Mouse (Mus musculus): ENCODE results near the gene Gm9887. TPM values are rescaled to one million over a fixed set of nuclear protein-coding genes. Genes with fewer than 3 reads are reported as not detected.
"Not testable (repeated sequence)": the region's sequence is repeated elsewhere in the genome, so short reads cannot be mapped to it uniquely, and the experiment has no call there.

Gene Gm9887
- polyA plus RNA-seq, 1 experiment, result not detected

GRCm38 (mm10) chr12:69370936-69371335, 1.3 kb downstream of the Gm9887 start:
- Histone ChIP-seq H3K4me3 (replicated peaks; ENCODE audit: control insufficient read depth, low read depth, low read length) (peak overlapping the region; percentile 79), H3K27ac (ENCODE audit: control insufficient read depth, insufficient read depth, low read depth, low read length, poor library complexity) (peak overlapping the region; percentile 100), H3K4me1 (ENCODE audit: control insufficient read depth, insufficient read depth, low read length) (no peaks in the 10 kb centered on the region)
- TF ChIP-seq CTCF (IDR thresholded peaks at IDR 0.05; ENCODE audit: control insufficient read depth, insufficient read depth, low read length) (no peak), POLR2A (IDR thresholded peaks at IDR 0.05; ENCODE audit: borderline replicate concordance, control insufficient read depth, low read depth, low read length) (no peak)
- 7% methylated on average over 7 of the region's 7 CpGs for WGBS

DNA sequence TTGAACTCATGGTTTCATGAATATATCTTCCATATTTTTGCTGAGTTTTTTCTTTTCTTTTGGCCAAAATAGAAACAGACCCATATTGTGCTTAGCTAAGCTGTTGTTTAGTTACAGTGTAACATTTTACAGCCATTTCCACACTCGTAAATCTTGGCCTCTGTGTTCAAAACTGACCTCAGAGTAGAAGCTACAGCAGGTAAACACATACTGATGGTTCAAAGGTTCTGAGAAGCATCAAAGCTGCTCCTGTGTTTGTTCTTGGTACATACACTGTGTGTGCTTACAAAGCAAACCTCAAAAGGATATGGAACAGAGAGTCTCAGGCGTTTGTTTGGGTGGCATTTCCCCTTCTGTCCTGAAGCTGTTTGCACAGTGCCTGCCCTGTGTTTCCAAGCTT, 4.7 kb downstream of the Gm9887 start:
- Histone ChIP-seq H3K4me3 (replicated peaks; ENCODE audit: control insufficient read depth, low read depth, low read length) (no peak overlapping the region), H3K27ac (ENCODE audit: control insufficient read depth, insufficient read depth, low read depth, low read length, poor library complexity) (no peak overlapping the region), H3K4me1 (ENCODE audit: control insufficient read depth, insufficient read depth, low read length) (no peaks in the 10 kb centered on the region)
- TF ChIP-seq POLR2A (IDR thresholded peaks at IDR 0.05; ENCODE audit: borderline replicate concordance, control insufficient read depth, low read depth, low read length) (no peak), CTCF (IDR thresholded peaks at IDR 0.05; ENCODE audit: control insufficient read depth, insufficient read depth, low read length) (no peak)
- 63% methylated on average over 2 of the region's 2 CpGs for WGBS

DNA sequence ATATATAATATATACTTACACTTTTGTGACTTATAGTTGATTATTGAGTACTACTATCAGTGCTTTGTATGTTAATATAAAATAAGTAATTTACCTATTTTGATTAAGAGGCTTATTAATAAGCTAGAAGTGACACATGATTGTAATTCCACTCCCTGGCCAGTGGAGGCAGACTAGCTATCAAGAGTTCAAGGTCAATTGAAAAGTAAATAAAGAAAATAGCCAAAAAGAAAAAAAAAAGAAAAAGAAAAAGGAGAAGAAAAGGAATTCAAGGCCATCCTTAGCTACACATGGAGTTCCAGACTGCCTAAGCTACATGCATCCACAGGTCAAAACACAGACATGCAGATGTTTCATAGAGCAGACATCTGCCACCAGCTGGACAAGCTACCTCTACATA, 5.8 kb downstream of the Gm9887 start:
- H3K4me1 ChIP-seq (ENCODE audit: control insufficient read depth, insufficient read depth, low read length), result no peaks in the 10 kb centered on the region; the same call in 1 of the 2 replicates
- H3K27ac ChIP-seq (ENCODE audit: control insufficient read depth, insufficient read depth, low read depth, low read length, poor library complexity), result no peak overlapping the region

GRCm38 (mm10) chr12:69365757-69366156, 6.5 kb downstream of the Gm9887 start:
- WGBS, result 73% methylated on average over 7 of the region's 7 CpGs
- no peaks in the 10 kb centered on the region; the same call in 1 of the 2 replicates for H3K4me1 ChIP-seq (ENCODE audit: control insufficient read depth, insufficient read depth, low read length)
- no peak overlapping the region for H3K27ac ChIP-seq (ENCODE audit: control insufficient read depth, insufficient read depth, low read depth, low read length, poor library complexity)
- TF ChIP-seq POLR2A (IDR thresholded peaks at IDR 0.05; ENCODE audit: borderline replicate concordance, control insufficient read depth, low read depth, low read length) (no peak), CTCF (IDR thresholded peaks at IDR 0.05; ENCODE audit: control insufficient read depth, insufficient read depth, low read length) (no peak)
- H3K4me3 ChIP-seq (replicated peaks; ENCODE audit: control insufficient read depth, low read depth, low read length), result no peak overlapping the region

More for the DNA sequence above, 5.8 kb downstream of the Gm9887 start:
- TF ChIP-seq CTCF (IDR thresholded peaks at IDR 0.05; ENCODE audit: control insufficient read depth, insufficient read depth, low read length), result no peak
- no peak for TF ChIP-seq POLR2A (IDR thresholded peaks at IDR 0.05; ENCODE audit: borderline replicate concordance, control insufficient read depth, low read depth, low read length)
- H3K4me3 ChIP-seq (replicated peaks; ENCODE audit: control insufficient read depth, low read depth, low read length), result no peak overlapping the region

DNA sequence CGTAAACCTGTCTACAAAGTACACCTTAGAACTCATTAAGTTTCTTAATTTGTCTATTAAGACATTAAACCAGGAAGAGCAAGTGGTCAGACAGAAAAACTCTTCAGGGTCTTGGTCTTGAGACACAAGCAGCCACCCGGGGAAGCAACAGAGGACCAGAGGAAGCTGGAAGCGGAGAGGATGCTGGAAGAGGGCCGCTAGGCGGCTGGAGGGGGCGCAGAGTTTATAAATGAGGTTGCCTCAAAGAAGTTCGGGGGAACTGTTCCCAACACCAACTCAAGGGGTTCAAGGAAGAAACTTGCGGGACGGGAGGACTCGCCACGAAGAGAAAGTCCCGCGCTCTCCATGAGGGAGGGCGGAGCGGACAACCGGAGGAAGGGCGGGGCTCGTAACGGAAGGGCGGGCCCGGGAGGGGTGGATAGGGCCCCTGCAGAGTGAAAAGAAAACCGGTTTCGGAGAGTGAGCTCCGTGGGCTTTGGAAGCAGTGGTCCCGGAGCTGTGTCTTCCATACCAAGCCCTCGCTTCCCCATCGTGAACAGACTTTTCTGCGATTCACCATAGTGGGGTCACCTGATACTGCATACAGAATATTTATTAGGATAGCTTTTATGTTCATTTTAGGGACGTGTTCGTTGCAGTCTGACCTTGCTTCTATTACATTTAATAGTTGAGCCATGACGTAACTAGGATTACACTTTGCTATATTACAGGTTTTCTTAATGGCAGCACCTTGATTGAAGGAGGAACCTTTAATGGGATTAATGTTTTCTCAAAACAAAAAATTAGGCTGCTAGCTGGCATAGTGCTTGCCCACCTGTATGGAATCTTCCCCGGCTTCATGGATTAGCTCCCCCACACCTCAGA, 8.1 kb downstream of the Gm9887 start:
- Histone ChIP-seq H3K4me3 (replicated peaks; ENCODE audit: control insufficient read depth, low read depth, low read length) (peak overlapping the region; percentile 88), H3K27ac (ENCODE audit: control insufficient read depth, insufficient read depth, low read depth, low read length, poor library complexity) (peak overlapping the region; percentile 86), H3K4me1 (ENCODE audit: control insufficient read depth, insufficient read depth, low read length) (no peaks in the 10 kb centered on the region; the same call in 1 of the 2 replicates)
- peak; percentile 71; the same call in 1 of the 2 replicates for TF ChIP-seq POLR2A (IDR thresholded peaks at IDR 0.05; ENCODE audit: borderline replicate concordance, control insufficient read depth, low read depth, low read length)
- no peak for TF ChIP-seq CTCF (IDR thresholded peaks at IDR 0.05; ENCODE audit: control insufficient read depth, insufficient read depth, low read length)
- WGBS, result 4% methylated on average over 32 of the region's 32 CpGs

DNA sequence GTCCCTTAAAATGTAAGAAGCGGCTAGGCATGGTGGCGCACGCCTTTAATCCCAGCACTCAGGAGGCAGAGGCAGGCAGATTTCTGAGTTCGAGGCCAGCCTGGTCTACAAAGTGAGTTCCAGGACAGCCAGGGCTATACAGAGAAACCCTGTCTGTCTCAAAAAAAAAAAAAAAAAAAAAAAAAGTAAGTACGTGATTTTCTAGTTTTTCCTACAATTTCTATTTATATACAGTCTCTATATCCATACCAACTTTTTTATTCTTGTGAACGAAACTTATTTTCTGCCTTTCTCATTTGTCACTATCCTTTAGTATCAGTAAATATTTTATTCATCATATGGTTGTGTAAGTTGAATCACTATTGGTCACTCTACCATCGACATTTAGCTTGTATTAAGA, 9.1 kb downstream of the Gm9887 start:
- whole genome bisulfite sequencing, result 93% methylated on average over 7 of the region's 7 CpGs
- H3K4me1 ChIP-seq (ENCODE audit: control insufficient read depth, insufficient read depth, low read length); H3K27ac ChIP-seq (ENCODE audit: control insufficient read depth, insufficient read depth, low read depth, low read length, poor library complexity); H3K4me3 ChIP-seq (replicated peaks; ENCODE audit: control insufficient read depth, low read depth, low read length): not testable (repeated sequence)

- no peak for TF ChIP-seq CTCF (IDR thresholded peaks at IDR 0.05; ENCODE audit: control insufficient read depth, insufficient read depth, low read length)
- TF ChIP-seq POLR2A (IDR thresholded peaks at IDR 0.05; ENCODE audit: borderline replicate concordance, control insufficient read depth, low read depth, low read length), result no peak
- no peak overlapping the region for H3K4me3 ChIP-seq (replicated peaks; ENCODE audit: control insufficient read depth, low read depth, low read length)
- H3K27ac ChIP-seq (ENCODE audit: control insufficient read depth, insufficient read depth, low read depth, low read length, poor library complexity), result peak overlapping the region; percentile 10; the same call in 1 of the 2 replicates
- H3K4me1 ChIP-seq (ENCODE audit: control insufficient read depth, insufficient read depth, low read length), result no peaks in the 10 kb centered on the region; the same call in 1 of the 2 replicates
- WGBS, result 49% methylated on average over 4 of the region's 4 CpGs
These were observed 9.9 kb downstream of the Gm9887 start for GRCm38 (mm10) chr12:69362388-69362787.

GRCm38 (mm10) chr12:69361919-69362318, 10.3 kb downstream of the Gm9887 start:
- H3K4me1 ChIP-seq (ENCODE audit: control insufficient read depth, insufficient read depth, low read length), result no peaks in the 10 kb centered on the region; the same call in 1 of the 2 replicates
- no peak for TF ChIP-seq POLR2A (IDR thresholded peaks at IDR 0.05; ENCODE audit: borderline replicate concordance, control insufficient read depth, low read depth, low read length)
- no peak for TF ChIP-seq CTCF (IDR thresholded peaks at IDR 0.05; ENCODE audit: control insufficient read depth, insufficient read depth, low read length)
- H3K4me3 ChIP-seq (replicated peaks; ENCODE audit: control insufficient read depth, low read depth, low read length), result peak overlapping the region; percentile 68
- WGBS, result 9% methylated on average over 10 of the region's 10 CpGs
- peak overlapping the region; percentile 90 for H3K27ac ChIP-seq (ENCODE audit: control insufficient read depth, insufficient read depth, low read depth, low read length, poor library complexity)

DNA sequence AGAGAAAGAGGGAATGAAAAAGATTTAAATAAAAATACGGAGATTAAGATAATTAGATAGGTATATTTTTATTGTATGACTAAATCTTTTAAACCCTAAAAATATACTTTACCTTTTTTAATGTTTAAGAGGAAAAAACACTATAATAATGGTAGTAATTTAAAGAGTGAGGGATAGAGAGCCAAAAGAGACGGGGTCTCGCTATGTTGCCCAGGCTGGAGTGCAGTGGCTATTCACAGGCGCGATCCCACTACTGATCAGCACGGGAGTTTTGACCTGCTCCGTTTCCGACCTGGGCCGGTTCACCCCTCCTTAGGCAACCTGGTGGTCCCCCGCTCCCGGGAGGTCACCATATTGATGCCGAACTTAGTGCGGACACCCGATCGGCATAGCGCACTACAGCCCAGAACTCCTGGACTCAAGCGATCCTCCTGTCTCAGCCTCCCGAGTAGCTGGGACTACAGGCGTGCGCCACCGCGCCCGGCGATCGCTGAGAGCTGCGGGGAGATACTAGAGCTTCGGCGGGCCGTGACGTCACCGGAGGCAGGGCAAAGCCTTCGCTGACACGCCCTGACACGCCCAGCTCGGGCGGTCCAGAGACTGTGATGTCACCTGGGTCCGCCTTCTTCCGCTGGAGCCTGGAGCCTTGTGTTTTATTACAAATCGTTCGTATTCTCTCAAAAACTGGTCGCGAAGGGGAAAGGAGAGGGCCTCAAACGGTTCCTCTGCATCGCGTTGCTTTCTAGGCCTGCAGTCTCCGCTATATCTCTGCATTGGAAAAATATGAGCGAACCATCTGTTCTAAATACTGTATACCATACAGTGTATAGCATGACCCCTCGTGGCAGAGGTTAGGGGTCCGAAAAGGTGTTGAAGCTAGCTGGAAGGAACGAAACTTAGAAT, 11.0 kb downstream of the Gm9887 start:
- WGBS, result under 1% methylated on average over 43 of the region's 50 CpGs
- Histone ChIP-seq H3K27ac (ENCODE audit: control insufficient read depth, insufficient read depth, low read depth, low read length, poor library complexity) (peak overlapping the region; percentile 90), H3K4me3 (replicated peaks; ENCODE audit: control insufficient read depth, low read depth, low read length) (peak overlapping the region; percentile 68)
- H3K4me1 ChIP-seq (ENCODE audit: control insufficient read depth, insufficient read depth, low read length), result not testable (repeated sequence)
